Mouse (Mus musculus) limb, embryonic 10.5 days (tissue): ENCODE results near the gene Clca3a1. TPM values are rescaled to one million over a fixed set of nuclear protein-coding genes. Genes with fewer than 3 reads are reported as not detected.
"Not testable (repeated sequence)": the region's sequence is repeated elsewhere in the genome, so short reads cannot be mapped to it uniquely, and the experiment has no call there.

Experiments used
- DNase-seq: peaks from one replicate; pipeline ENCODE4 v3.0.0-alpha.2; 2017; ENCODE audit warnings: low spot score
- H3K27ac ChIP-seq: fragments of 300-500 bp; sonication (generic); 2 replicates; pipeline ENCODE4 v1.5.1; 2016; ENCODE audit warnings: mild to moderate bottlenecking
- H3K27me3 ChIP-seq: fragments of 300-500 bp; sonication (generic); 2 replicates; pipeline ENCODE4 v1.6.1; 2016; ENCODE audit warnings: low read depth, mild to moderate bottlenecking; ENCODE audit not compliant: poor library complexity, severe bottlenecking
- H3K36me3 ChIP-seq: fragments of 300-500 bp; sonication (generic); 2 replicates; pipeline ENCODE4 v1.6.1; 2016; ENCODE audit warnings: mild to moderate bottlenecking, moderate library complexity
- H3K4me1 ChIP-seq: fragments of 300-500 bp; sonication (generic); 2 replicates; pipeline ENCODE4 v1.6.1; 2016
- H3K4me3 ChIP-seq: fragments of 300-500 bp; sonication (generic); 2 replicates; pipeline ENCODE4 v1.5.1; 2016; ENCODE audit warnings: mild to moderate bottlenecking, moderate library complexity
- H3K9me3 ChIP-seq: fragments of 300-500 bp; sonication (generic); replicated peaks from 2 replicates; pipeline ENCODE4 v1.6.1; 2016; ENCODE audit warnings: mild to moderate bottlenecking
- WGBS: fragments of 180-500 bp; shearing (Covaris S2); methylation state at CpG from one replicate; pipeline ENCODE4 v1.1.7; 2016; 5-methylcytosine and 5-hydroxymethylcytosine counted together
- polyA plus RNA-seq: library from polyadenylated mRNA; unstranded; fragments of >200 nt; fragmentation: Nextera tagmentation; extraction: Ambion mirVana; gene quantifications from 2 replicates; pipeline ENCODE4 v1.2.1, GENCODE M21; 2016

Clca3a1 gene
- polyA plus RNA-seq, 1 experiment from 2014 or later, result 0.11 TPM

DNA sequence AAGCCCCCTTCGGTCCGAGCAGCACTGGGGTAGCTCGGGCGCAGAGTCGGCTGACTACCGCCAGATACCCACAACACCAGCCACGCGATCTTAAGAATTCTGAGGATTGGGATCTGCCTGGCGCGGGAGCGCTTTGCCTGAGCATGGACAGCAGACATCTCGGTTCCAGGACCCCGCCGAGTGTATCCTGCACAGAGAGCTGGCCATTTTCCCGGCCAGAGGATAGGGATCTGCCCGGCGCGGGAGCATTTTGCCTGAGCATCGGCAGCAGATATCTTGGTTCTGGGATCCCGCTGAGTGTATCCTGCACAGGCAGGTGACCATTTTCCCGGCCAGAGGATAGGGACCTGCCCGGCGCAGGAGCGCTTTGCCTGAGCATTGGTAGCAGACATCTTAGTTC lies 22.4 kb downstream of the Clca3a1 start:
- 73% methylated on average over 24 of the region's 24 CpGs for WGBS
- H3K4me3 ChIP-seq, DNase-seq, H3K27ac ChIP-seq, H3K9me3 ChIP-seq, H3K36me3 ChIP-seq, H3K27me3 ChIP-seq, H3K4me1 ChIP-seq: not testable (repeated sequence)

DNA sequence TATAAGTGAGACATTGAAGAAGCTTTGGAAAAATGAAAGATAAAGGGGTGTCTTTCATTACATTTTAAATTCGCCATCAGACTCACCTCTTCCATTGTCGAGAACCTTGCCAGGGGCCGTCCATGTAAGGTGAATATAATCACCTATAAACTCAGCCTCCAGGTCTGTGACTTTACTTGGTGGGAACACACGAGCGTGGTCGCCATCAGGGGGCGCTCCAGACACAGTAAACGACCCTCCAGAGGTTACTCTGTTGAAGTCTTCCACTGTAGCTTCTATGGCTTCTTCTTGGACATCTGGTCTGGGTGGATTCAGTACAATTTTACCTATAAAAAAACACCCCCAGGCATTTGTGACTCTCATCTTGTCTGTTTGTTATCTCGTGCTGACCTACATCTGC lies 23.9 kb downstream of the Clca3a1 start:
- DNase-seq, result peak; percentile 63
- 30% methylated on average over 9 of the region's 9 CpGs for WGBS
- Histone ChIP-seq H3K4me3 (no peak overlapping the region), H3K27me3 (no peaks in the 10 kb centered on the region), H3K36me3 (no peaks in the 10 kb centered on the region), H3K27ac (no peak overlapping the region), H3K9me3 (no peaks in the 10 kb centered on the region), H3K4me1 (no peaks in the 10 kb centered on the region)

DNA sequence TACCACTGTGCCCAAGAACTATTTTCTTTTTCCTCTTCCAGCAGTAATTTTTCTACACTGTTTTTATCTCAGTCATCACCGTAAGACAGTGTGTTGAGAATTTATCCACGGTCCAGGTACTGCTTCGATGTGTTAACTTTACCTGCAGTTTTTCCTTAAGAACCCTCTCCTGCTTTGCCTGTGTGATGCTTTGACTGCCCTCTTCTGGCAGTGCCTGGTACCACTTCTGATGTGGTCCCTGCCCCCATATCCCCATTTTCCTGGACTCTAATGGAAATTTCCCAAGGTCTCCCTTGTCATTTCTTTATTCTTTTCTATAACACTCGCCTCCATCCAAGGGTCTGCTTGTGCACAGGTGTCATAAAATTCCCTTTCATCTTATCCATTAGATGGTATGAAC lies 37.3 kb downstream of the Clca3a1 start:
- 51% methylated on average over 4 of the region's 4 CpGs for WGBS
- no peak for DNase-seq
- Histone ChIP-seq H3K27me3 (no peaks in the 10 kb centered on the region), H3K9me3 (no peaks in the 10 kb centered on the region), H3K4me3 (no peak overlapping the region), H3K27ac (no peak overlapping the region), H3K36me3 (no peaks in the 10 kb centered on the region), H3K4me1 (peaks cover 16% of the 10 kb centered on the region)

DNA sequence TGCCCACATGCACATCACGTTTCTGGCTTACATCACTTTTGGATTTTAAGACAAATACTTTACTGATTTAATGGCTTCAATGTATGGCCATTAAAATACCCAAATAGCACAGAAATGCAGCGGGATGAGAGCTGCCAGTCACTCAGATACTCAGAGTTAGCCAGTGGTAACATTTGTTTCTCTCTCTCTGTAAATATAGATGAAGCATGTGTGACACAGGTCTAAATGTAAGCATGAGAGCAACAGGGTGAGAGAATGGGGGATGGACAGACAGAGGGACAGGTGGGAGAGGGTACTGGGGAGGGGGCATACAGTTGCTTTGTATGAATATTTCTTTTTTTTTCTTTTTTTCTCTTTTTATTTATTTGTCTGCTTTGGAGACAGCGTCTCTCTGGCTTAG lies 38.2 kb downstream of the Clca3a1 start:
- 87% methylated on average over 3 of the region's 3 CpGs for WGBS
- H3K4me1 ChIP-seq, result peaks cover 25% of the 10 kb centered on the region
- H3K4me3 ChIP-seq, H3K27ac ChIP-seq, H3K36me3 ChIP-seq, H3K9me3 ChIP-seq, DNase-seq, H3K27me3 ChIP-seq: not testable (repeated sequence)

DNA sequence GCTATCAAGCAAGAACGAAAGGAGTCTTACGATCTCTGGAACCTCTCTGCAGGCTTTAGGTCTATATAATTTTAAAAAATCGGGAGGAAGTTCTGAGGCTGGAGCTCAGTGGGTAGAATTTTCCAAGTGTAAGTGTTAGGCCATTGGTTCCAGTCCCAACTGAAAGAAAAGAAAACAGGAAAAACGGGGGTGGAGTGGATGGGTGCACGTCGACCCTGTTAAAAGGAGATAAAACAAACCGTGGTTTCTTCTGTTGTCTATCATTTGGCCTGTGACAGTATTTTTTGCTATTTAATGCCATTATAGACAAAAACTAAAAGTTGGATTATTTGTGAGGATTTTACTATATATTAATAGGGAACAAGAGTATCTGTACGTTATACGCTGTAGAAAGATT lies 38.9 kb downstream of the Clca3a1 start:
- DNase-seq, result no peak
- H3K9me3 ChIP-seq, result no peaks in the 10 kb centered on the region
- H3K27ac ChIP-seq, result no peak overlapping the region
- H3K27me3 ChIP-seq, result no peaks in the 10 kb centered on the region
- H3K4me3 ChIP-seq, result no peak overlapping the region
- peaks cover 27% of the 10 kb centered on the region for H3K4me1 ChIP-seq
- WGBS, result 90% methylated on average over 9 of the region's 9 CpGs
- no peaks in the 10 kb centered on the region for H3K36me3 ChIP-seq

DNA sequence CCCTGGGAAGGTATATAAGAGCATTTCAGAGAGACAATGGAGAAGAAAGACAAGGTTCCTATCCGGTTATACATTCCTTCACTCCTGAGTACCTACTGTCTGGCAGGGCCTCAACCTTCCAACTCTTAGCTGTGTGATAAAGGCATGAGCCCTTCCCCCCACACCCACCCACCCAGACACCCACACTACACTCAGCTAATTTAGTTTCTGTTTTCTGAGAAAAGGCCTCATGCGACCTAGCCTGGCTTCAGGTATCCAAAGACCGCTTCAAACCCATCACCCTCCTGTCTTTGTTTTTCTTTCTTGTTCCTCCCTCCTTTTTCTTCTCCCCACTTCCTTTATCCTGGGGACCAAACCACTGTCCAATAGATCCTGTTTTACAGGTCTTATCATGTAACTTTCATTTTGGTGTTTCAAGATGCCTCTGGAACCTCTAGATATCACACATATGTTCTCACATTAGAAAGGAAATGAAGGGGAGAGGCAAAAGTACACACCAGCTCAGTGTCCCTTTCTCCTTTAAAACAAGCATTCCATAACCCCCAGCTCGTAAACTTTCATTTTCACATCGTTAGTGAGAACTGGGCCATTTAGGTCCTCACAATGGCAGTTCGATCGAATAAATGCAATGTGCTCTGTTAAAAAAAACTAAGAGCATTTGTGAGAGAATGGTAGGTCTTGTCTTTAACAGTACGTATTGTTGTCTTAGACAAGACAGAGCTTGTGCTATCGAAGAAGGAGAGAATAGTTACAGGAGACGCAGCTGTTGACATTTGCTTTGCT lies 39.5 kb downstream of the Clca3a1 start:
- 87% methylated on average over 10 of the region's 10 CpGs for WGBS

DNA sequence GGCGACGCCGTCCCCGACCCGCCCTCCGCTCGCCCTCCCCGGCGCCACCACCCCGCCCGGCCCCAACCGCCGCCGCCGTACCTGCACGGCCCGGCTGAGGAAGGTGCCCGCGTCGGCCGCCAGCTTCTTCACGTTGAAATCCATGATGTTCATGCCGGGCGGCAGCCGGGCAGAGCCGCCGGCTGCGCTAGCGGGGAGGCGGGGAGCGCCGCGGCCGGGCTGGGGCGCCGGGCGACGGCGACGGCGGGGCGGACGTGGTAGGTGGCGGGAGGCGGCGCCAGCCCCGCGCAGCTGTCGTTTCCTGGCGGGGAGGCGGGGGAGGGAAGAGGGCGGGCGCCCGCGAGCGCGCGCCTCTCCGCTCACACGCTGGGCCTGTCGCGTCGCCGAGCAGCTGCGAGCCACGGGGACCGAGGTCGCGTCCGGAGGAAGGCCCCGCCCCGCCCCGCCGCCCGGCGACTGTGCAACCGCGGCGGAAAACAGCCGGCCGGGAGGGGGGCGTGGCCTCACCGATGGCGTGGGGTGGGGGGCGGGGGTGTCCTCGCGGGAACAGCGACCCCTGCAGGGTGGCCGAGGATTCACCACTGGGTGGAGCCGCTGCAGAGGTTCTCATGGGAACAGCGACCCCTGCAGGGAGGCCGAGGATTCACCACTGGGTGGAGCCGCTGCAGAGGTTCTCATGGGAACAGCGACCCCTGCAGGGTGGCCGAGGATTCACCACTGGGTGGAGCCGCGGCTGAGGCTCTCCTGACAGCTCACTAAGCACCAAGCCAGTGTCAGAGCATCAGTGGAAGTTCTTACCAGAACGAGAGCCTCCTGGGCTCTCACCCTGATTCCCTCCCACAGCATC lies 40.7 kb downstream of the Clca3a1 start, which contains the start of gene Sh3glb1:
Gene Sh3glb1 (minus strand): TSS at position 435 of the 847 bp plus-strand sequence.
- peaks cover 37% of the 10 kb centered on the region for H3K4me1 ChIP-seq
- WGBS, result under 1% methylated on average over 94 of the region's 98 CpGs
- peak within 1 kb of the TSS; percentile 86 for H3K4me3 ChIP-seq
- DNase-seq, result peak; percentile 97
- H3K27me3 ChIP-seq, result no peaks in the 10 kb centered on the region
- H3K36me3 ChIP-seq, result no peaks in the 10 kb centered on the region
- peak within 1 kb of the TSS; percentile 96 for H3K27ac ChIP-seq
- no peaks in the 10 kb centered on the region for H3K9me3 ChIP-seq

More for the DNA sequence above, 39.5 kb downstream of the Clca3a1 start:
- Histone ChIP-seq H3K27me3 (no peaks in the 10 kb centered on the region), H3K27ac (0 out of 2 replicates have a peak overlapping the region, but pooled peaks have one; percentile 96), H3K4me1 (peaks cover 30% of the 10 kb centered on the region), H3K36me3 (no peaks in the 10 kb centered on the region), H3K9me3 (no peaks in the 10 kb centered on the region), H3K4me3 (peak overlapping the region; percentile 86)
- DNase-seq, result no peak

DNA sequence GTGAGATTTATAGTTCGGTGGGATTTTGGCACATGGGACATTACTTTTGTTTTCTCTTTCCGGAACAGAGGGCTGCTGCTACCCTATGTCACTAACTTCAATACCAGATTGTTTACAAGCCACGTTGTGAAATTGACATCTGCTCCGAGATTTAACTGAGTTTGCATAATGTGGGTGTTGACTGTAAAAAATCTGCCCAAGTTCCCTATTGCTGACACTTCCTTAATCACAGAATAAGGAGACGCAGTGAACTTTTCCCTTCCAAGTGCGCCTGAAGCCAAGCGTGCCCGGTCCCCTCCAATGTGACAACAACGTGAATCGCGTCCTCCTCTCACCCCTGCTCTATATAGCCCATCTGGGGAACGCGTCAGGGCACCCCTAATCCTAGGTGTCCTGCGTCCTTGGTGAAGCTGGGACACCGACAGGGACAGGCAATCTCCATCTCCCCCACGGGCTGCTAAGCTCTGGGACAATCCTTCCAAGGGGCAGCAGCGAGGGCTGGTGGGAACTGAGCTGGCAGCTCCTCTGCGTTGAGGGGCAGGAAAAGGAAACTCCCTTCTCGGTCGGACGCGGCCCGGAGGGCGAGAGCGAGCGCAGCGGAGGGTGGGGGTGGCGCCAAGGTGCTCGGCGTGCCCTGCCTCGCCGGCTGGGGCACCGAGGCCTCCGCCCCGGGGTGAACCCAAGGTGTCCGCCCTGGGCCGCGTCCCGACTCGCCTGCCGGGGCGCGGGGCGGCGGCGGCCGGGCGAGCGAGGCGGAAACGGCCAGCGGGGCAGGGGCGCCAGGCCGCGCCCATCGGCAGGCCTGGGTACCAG lies 41.5 kb downstream of the Clca3a1 start:
- Histone ChIP-seq H3K27me3 (no peaks in the 10 kb centered on the region), H3K27ac (peak overlapping the region; percentile 96)
- WGBS, result 1% methylated on average over 45 of the region's 56 CpGs

DNA sequence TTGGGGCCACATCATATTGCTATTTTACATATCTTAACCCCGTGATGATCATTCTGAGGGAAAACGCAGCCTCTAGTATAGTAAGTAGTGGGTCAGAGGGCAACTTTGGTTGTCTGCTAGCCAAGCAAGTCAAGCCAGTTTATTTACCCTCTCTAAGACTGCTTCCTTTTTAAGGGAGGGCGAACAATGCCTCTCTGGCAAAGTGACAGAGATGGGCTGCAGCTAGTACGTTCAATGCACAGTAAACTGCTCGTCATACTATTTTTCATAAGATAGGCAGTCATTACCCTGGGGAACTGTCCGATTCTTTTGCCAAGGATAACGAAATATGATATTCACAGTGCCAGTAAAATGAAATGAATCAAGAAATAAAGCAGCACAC lies 42.1 kb downstream of the Clca3a1 start:
- Histone ChIP-seq H3K4me3 (peak overlapping the region; percentile 86), H3K36me3 (peaks cover 5% of the 10 kb centered on the region), H3K9me3 (no peaks in the 10 kb centered on the region), H3K27me3 (no peaks in the 10 kb centered on the region), H3K4me1 (peaks cover 37% of the 10 kb centered on the region), H3K27ac (peak overlapping the region; percentile 42; the same call in 1 of the 2 replicates)
- 43% methylated on average over 7 of the region's 7 CpGs for WGBS
- DNase-seq, result no peak

More for the DNA sequence above, 41.5 kb downstream of the Clca3a1 start:
- H3K9me3 ChIP-seq, result no peaks in the 10 kb centered on the region
- H3K36me3 ChIP-seq, result peaks cover under 1% of the 10 kb centered on the region; the same call in 1 of the 2 replicates
- DNase-seq, result peak; percentile 72
- peak overlapping the region; percentile 86 for H3K4me3 ChIP-seq
- peaks cover 37% of the 10 kb centered on the region for H3K4me1 ChIP-seq

DNA sequence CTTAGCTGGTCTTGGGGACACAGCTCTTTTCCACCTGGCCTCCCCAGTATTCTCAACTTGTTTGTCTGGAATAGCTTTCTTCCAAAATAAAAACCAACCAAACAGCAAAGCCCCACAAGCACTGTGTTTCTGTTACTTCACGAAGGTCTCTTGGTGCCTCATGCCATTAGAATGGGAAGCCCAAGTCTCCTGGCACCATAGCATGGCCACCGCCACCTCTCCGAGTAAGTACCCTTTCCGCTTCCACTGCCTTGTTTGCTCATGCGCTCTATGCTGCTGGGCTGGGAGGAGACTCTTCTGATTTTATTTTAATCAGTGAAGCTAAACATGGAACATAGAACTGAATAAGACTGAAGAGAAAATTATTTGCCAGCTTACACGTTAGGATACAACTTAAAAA lies 42.9 kb downstream of the Clca3a1 start:
- WGBS, result 95% methylated on average over 6 of the region's 6 CpGs
- H3K27ac ChIP-seq, result no peak overlapping the region
- no peak overlapping the region for H3K4me3 ChIP-seq
- peaks cover 37% of the 10 kb centered on the region for H3K4me1 ChIP-seq
- no peaks in the 10 kb centered on the region for H3K27me3 ChIP-seq
- no peak for DNase-seq
- H3K9me3 ChIP-seq, result no peaks in the 10 kb centered on the region
- H3K36me3 ChIP-seq, result peaks cover 10% of the 10 kb centered on the region

DNA sequence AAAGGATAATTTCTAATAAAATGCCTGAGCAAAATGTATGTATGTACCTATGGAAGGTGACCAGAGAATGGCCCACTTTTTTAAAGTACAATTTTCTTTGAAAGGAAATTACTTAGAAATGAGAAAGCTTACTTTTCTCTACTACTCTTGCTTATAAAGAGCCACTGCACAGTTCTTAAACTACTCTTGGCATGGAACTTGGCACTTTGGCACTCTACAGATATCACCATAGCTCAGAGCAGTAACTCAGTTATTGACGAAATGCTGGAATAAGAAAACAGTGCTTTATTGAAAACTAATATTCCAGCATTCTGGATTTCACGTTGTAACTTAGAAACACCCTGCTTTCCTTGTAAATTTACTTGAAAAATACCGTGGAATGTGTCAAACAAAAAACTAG lies 43.7 kb downstream of the Clca3a1 start:
- Histone ChIP-seq H3K9me3 (no peaks in the 10 kb centered on the region), H3K27ac (no peak overlapping the region), H3K4me1 (peaks cover 37% of the 10 kb centered on the region), H3K4me3 (no peak overlapping the region), H3K36me3 (peaks cover 16% of the 10 kb centered on the region), H3K27me3 (no peaks in the 10 kb centered on the region)
- 87% methylated on average over 3 of the region's 3 CpGs for WGBS
- DNase-seq, result no peak

DNA sequence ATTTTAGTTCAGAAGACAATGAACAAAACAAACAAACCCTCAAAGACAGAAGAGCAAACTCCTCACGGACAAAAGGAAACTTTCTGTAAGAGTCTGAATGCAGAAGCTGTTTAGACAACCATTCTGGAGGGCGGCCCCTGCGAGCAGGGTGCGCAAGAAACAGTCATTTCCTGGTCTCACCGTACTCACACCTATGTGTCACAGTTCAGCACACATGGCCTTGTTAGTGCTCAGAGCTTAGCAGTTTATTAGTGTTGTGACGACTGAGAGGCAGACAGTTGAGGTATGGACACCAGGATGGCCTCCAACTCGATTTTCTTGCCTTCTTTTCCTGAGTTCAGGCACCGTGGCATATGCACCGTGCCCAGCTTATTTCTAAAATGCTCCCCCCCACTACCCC lies 44.9 kb downstream of the Clca3a1 start:
- 72% methylated on average over 9 of the region's 9 CpGs for WGBS
- no peak for DNase-seq
- H3K36me3 ChIP-seq, result peaks cover 29% of the 10 kb centered on the region

More for the DNA sequence above, 44.9 kb downstream of the Clca3a1 start:
- H3K4me1 ChIP-seq, result peaks cover 32% of the 10 kb centered on the region
- H3K9me3 ChIP-seq, result no peaks in the 10 kb centered on the region
- no peaks in the 10 kb centered on the region for H3K27me3 ChIP-seq
- H3K4me3 ChIP-seq, result no peak overlapping the region
- no peak overlapping the region for H3K27ac ChIP-seq
